Mouse (Mus musculus) ES-E14 (cell line): ENCODE measurements at regions not wholly inside any gene's neighbourhood (a gene's known extent, or its start where the extent isn't known, plus 50 kb on each side); places are given as distances from the start of the nearest gene placed in this dataset.

Experiments used
- CHD2 ChIP-seq: IDR thresholded peaks from 2 replicates; pipeline ENCODE4 v1.6.1; 2014; ENCODE audit warnings: mild to moderate bottlenecking, low read depth, low read length, inconsistent platforms
- ZC3H11A ChIP-seq: IDR thresholded peaks from 2 replicates; pipeline ENCODE4 v1.6.1; 2012; ENCODE audit warnings: low read depth, mild to moderate bottlenecking, inconsistent platforms, low read length, borderline replicate concordance
- ZNF384 ChIP-seq: IDR thresholded peaks from 2 replicates; pipeline ENCODE4 v1.6.1; 2012; ENCODE audit warnings: low read depth, low read length, inconsistent platforms

- TF ChIP-seq CHD2 (no peak), ZNF384 (no peak), ZC3H11A (no peak)
These were observed 322.0 kb downstream of the Tbc1d1 start for GRCm38 (mm10) chr5:64478143-64478542.
